Mouse (Mus musculus): ENCODE results near the gene Slc27a3. TPM values are rescaled to one million over a fixed set of nuclear protein-coding genes. Genes with fewer than 3 reads are reported as not detected.
"Not testable (repeated sequence)": the region's sequence is repeated elsewhere in the genome, so short reads cannot be mapped to it uniquely, and the experiment has no call there.

The Slc27a3 gene
- polyA plus RNA-seq, 1 experiment: 10.4 TPM

GRCm38 (mm10) chr3:90359230-90359629, 30.5 kb downstream of the Slc27a3 start:
- DNase-seq (ENCODE audit: low read depth in 1 of 2, low spot score in 2 of 2): no peak
- Histone ChIP-seq H3K27me3 (ENCODE audit: control insufficient read depth, insufficient read depth, low read length) (no peaks in the 10 kb centered on the region), H3K4me3 (ENCODE audit: extremely low read depth, insufficient read depth, insufficient read length) (no peak overlapping the region), H3K4me1 (ENCODE audit: control insufficient read depth, insufficient read depth, insufficient read length) (no peaks in the 10 kb centered on the region; the same call in 1 of the 2 replicates), H3K36me3 (ENCODE audit: control insufficient read depth, insufficient read depth, low read length) (peaks cover 22% of the 10 kb centered on the region), H3K27ac (ENCODE audit: insufficient read depth, low read length) (no peak overlapping the region)
- TF ChIP-seq CTCF (IDR thresholded peaks at IDR 0.05; ENCODE audit: extremely low read depth, insufficient read depth, insufficient read length, insufficient replicate concordance) (no peak), POLR2A (IDR thresholded peaks at IDR 0.05; ENCODE audit: low read depth, low read length) (no peak)
- 23% methylated on average over 1 of the region's 1 CpGs for WGBS

DNA sequence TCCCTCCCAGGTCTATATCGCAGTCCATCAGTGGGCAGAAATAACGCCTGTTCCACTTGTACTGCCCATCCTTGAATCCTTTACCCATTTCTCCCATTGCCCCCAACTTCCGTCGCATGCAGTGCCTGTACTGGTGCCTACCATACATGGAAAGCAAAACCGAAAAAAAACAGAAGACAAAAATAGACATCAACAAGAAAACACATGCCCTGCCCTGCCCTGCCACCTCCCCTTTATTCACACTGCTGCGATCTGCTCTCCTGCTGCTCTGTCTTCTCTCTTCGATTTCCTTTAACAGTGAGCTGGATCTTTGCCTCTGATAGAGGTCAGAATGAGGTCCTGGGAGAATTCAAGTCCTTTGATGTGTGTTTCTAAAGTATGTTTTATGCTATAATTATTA, 31.8 kb downstream of the Slc27a3 start:
- no peaks in the 10 kb centered on the region for H3K27me3 ChIP-seq (ENCODE audit: control insufficient read depth, insufficient read depth, low read length)
- H3K4me1 ChIP-seq (ENCODE audit: control insufficient read depth, insufficient read depth, insufficient read length): no peaks in the 10 kb centered on the region; the same call in 1 of the 2 replicates
- H3K27ac ChIP-seq (ENCODE audit: insufficient read depth, low read length): no peak overlapping the region
- TF ChIP-seq CTCF (IDR thresholded peaks at IDR 0.05; ENCODE audit: extremely low read depth, insufficient read depth, insufficient read length, insufficient replicate concordance) (no peak), POLR2A (IDR thresholded peaks at IDR 0.05; ENCODE audit: low read depth, low read length) (no peak)
- DNase-seq (ENCODE audit: low read depth in 1 of 2, low spot score in 2 of 2): no peak
- H3K4me3 ChIP-seq (ENCODE audit: extremely low read depth, insufficient read depth, insufficient read length): no peak overlapping the region
- WGBS: 82% methylated on average over 7 of the region's 7 CpGs
- peaks cover 29% of the 10 kb centered on the region for H3K36me3 ChIP-seq (ENCODE audit: control insufficient read depth, insufficient read depth, low read length)

- no peak overlapping the region for H3K27ac ChIP-seq (ENCODE audit: insufficient read depth, low read length)
- H3K4me1 ChIP-seq (ENCODE audit: control insufficient read depth, insufficient read depth, insufficient read length): no peaks in the 10 kb centered on the region
- no peak for TF ChIP-seq CTCF (IDR thresholded peaks at IDR 0.05; ENCODE audit: extremely low read depth, insufficient read depth, insufficient read length, insufficient replicate concordance)
- DNase-seq (ENCODE audit: low read depth in 1 of 2, low spot score in 2 of 2): no peak
- WGBS: 96% methylated on average over 4 of the region's 4 CpGs
- peaks cover 29% of the 10 kb centered on the region for H3K36me3 ChIP-seq (ENCODE audit: control insufficient read depth, insufficient read depth, low read length)
- no peaks in the 10 kb centered on the region for H3K27me3 ChIP-seq (ENCODE audit: control insufficient read depth, insufficient read depth, low read length)
- H3K4me3 ChIP-seq (ENCODE audit: extremely low read depth, insufficient read depth, insufficient read length): no peak overlapping the region
Measured at GRCm38 (mm10) chr3:90347847-90348246, 41.9 kb downstream of the Slc27a3 start.

GRCm38 (mm10) chr3:90342853-90343252, 46.9 kb downstream of the Slc27a3 start:
- not testable (repeated sequence) for H3K4me1 ChIP-seq (ENCODE audit: control insufficient read depth, insufficient read depth, insufficient read length); H3K4me3 ChIP-seq (ENCODE audit: extremely low read depth, insufficient read depth, insufficient read length); DNase-seq (ENCODE audit: low read depth in 1 of 2, low spot score in 2 of 2); H3K27me3 ChIP-seq (ENCODE audit: control insufficient read depth, insufficient read depth, low read length); H3K27ac ChIP-seq (ENCODE audit: insufficient read depth, low read length)
- 85% methylated on average over 2 of the region's 2 CpGs for WGBS
- peaks cover 15% of the 10 kb centered on the region for H3K36me3 ChIP-seq (ENCODE audit: control insufficient read depth, insufficient read depth, low read length)

GRCm38 (mm10) chr3:90340177-90340576, 49.6 kb downstream of the Slc27a3 start:
- TF ChIP-seq CTCF (IDR thresholded peaks at IDR 0.05; ENCODE audit: extremely low read depth, insufficient read depth, insufficient read length, insufficient replicate concordance) (no peak), POLR2A (IDR thresholded peaks at IDR 0.05; ENCODE audit: low read depth, low read length) (no peak)
- Histone ChIP-seq H3K36me3 (ENCODE audit: control insufficient read depth, insufficient read depth, low read length) (peaks cover 8% of the 10 kb centered on the region), H3K27me3 (ENCODE audit: control insufficient read depth, insufficient read depth, low read length) (no peaks in the 10 kb centered on the region), H3K4me1 (ENCODE audit: control insufficient read depth, insufficient read depth, insufficient read length) (no peaks in the 10 kb centered on the region), H3K4me3 (ENCODE audit: extremely low read depth, insufficient read depth, insufficient read length) (no peak overlapping the region), H3K27ac (ENCODE audit: insufficient read depth, low read length) (no peak overlapping the region)
- DNase-seq (ENCODE audit: low read depth in 1 of 2, low spot score in 2 of 2): no peak

DNA sequence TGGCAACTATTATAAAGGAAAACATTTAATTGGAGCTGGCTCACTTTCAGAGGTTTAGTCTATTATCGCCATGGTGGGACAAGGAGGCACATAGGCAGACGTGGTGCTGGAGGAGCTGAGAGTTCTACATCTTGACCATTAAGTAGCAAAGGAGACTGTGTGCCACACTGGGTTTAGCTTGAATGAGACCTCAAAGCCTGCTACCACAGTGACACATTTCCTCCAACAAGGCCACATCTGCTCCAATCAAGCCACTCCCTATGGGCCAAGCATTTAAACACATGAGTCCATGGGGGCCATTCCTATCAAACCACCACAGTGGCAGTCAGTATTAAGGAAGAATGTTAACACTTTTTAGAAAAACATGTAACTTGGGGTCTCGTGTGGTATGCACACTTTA, 51.5 kb downstream of the Slc27a3 start:
- Histone ChIP-seq H3K36me3 (ENCODE audit: control insufficient read depth, insufficient read depth, low read length) (peaks cover 8% of the 10 kb centered on the region), H3K27ac (ENCODE audit: insufficient read depth, low read length) (no peak overlapping the region), H3K4me3 (ENCODE audit: extremely low read depth, insufficient read depth, insufficient read length) (no peak overlapping the region), H3K27me3 (ENCODE audit: control insufficient read depth, insufficient read depth, low read length) (no peaks in the 10 kb centered on the region), H3K4me1 (ENCODE audit: control insufficient read depth, insufficient read depth, insufficient read length) (no peaks in the 10 kb centered on the region)
- no peak for TF ChIP-seq CTCF (IDR thresholded peaks at IDR 0.05; ENCODE audit: extremely low read depth, insufficient read depth, insufficient read length, insufficient replicate concordance)
- no peak for TF ChIP-seq POLR2A (IDR thresholded peaks at IDR 0.05; ENCODE audit: low read depth, low read length)
- 86% methylated on average over 3 of the region's 3 CpGs for WGBS
- no peak for DNase-seq (ENCODE audit: low read depth in 1 of 2, low spot score in 2 of 2)

DNA sequence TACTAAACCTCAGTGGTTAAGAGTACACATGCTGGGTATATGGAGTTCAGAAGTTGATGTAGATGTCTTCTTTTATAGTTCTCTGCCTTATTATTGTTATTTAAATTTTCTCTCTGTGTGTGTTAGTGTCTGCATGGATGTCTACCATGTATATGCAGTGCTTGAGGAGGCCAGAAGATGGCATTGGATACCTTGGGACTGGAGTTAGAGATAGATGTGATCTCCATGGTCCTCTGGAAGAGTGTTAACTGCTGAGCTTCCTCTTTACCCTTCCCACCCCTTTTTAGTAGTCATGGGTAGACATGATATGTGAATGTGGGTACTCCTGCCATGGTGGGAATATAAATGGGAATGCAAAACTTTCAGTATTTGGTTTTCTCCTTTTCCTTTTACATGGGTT, 54.2 kb downstream of the Slc27a3 start:
- Histone ChIP-seq H3K36me3 (ENCODE audit: control insufficient read depth, insufficient read depth, low read length) (no peaks in the 10 kb centered on the region), H3K27ac (ENCODE audit: insufficient read depth, low read length) (no peak overlapping the region), H3K4me3 (ENCODE audit: extremely low read depth, insufficient read depth, insufficient read length) (no peak overlapping the region), H3K27me3 (ENCODE audit: control insufficient read depth, insufficient read depth, low read length) (no peaks in the 10 kb centered on the region), H3K4me1 (ENCODE audit: control insufficient read depth, insufficient read depth, insufficient read length) (no peaks in the 10 kb centered on the region)
- DNase-seq (ENCODE audit: low read depth in 1 of 2, low spot score in 2 of 2): no peak
- no peak for TF ChIP-seq CTCF (IDR thresholded peaks at IDR 0.05; ENCODE audit: extremely low read depth, insufficient read depth, insufficient read length, insufficient replicate concordance)
- TF ChIP-seq POLR2A (IDR thresholded peaks at IDR 0.05; ENCODE audit: low read depth, low read length): no peak

Other genes starting within 250 kb of the Slc27a3 start
- gene Rps27, start 176.3 kb downstream of the Slc27a3 start, polyA plus RNA-seq (2012; rRNA removed): 1,209 and 1,253 TPM in 2 replicates
- 1.6 and 2.6 TPM in 2 replicates for gene Rab13, start 176.2 kb downstream of the Slc27a3 start, polyA plus RNA-seq (2012; rRNA removed)
- 60.3 and 66.4 TPM in 2 replicates for gene Jtb, start 158.3 kb downstream of the Slc27a3 start, polyA plus RNA-seq (2012; rRNA removed)
- 0.21 and 0.56 TPM in 2 replicates for gene Creb3l4, start 146.4 kb downstream of the Slc27a3 start, polyA plus RNA-seq (2012; rRNA removed)
- gene Slc39a1, start 141.8 kb downstream of the Slc27a3 start, polyA plus RNA-seq (2012; rRNA removed): 40.5 and 43.3 TPM in 2 replicates
- gene Crtc2, start 135.8 kb downstream of the Slc27a3 start, polyA plus RNA-seq (2012; rRNA removed): 103 and 105 TPM in 2 replicates
- gene Dennd4b, start 124.8 kb downstream of the Slc27a3 start, polyA plus RNA-seq (2012; rRNA removed): 155 and 178 TPM in 2 replicates
- 24.2 and 26.9 TPM in 2 replicates for gene Gatad2b, start 96.8 kb downstream of the Slc27a3 start, polyA plus RNA-seq (2012; rRNA removed)
- gene Ints3, start 43.7 kb upstream of the Slc27a3 start, polyA plus RNA-seq (2012; rRNA removed): 19.7 and 21.1 TPM in 2 replicates
- gene Npr1, start 75.9 kb upstream of the Slc27a3 start, polyA plus RNA-seq (2012; rRNA removed): 15.4 and 16.1 TPM in 2 replicates
- gene Ilf2, start 86.2 kb upstream of the Slc27a3 start, polyA plus RNA-seq (2012; rRNA removed): 12.3 and 12.6 TPM in 2 replicates
- gene Snapin, start 101.1 kb upstream of the Slc27a3 start, polyA plus RNA-seq (2012; rRNA removed): 12.4 and 13.2 TPM in 2 replicates
- gene Chtop, start 119.6 kb upstream of the Slc27a3 start, polyA plus RNA-seq (2012; rRNA removed): 32.9 and 34.0 TPM in 2 replicates
- gene S100a1, start 124.5 kb upstream of the Slc27a3 start, polyA plus RNA-seq (2012; rRNA removed): 15.9 and 28.8 TPM in 2 replicates
- 27.0 and 30.0 TPM in 2 replicates for gene S100a13, start 124.5 kb upstream of the Slc27a3 start, polyA plus RNA-seq (2012; rRNA removed)
- gene S100a14, start 136.9 kb upstream of the Slc27a3 start, polyA plus RNA-seq (2012; rRNA removed): 0.06 TPM in 1 of 2 replicates, not detected in the other
- gene S100a16, start 147.3 kb upstream of the Slc27a3 start, polyA plus RNA-seq (2012; rRNA removed): 15.9 and 18.7 TPM in 2 replicates
- 0.46 and 0.55 TPM in 2 replicates for gene S100a3, start 170.6 kb upstream of the Slc27a3 start, polyA plus RNA-seq (2012; rRNA removed)
- not detected in 2 replicates for gene S100a2, start 200.3 kb upstream of the Slc27a3 start, polyA plus RNA-seq (2012; rRNA removed)
- not detected in 2 replicates for gene Gm42674, start 212.0 kb upstream of the Slc27a3 start, polyA plus RNA-seq (2012; rRNA removed)
- gene S100a4, start 213.8 kb upstream of the Slc27a3 start, polyA plus RNA-seq (2012; rRNA removed): 43.5 and 68.3 TPM in 2 replicates
- gene S100a5, start 218.6 kb upstream of the Slc27a3 start, polyA plus RNA-seq (2012; rRNA removed): not detected in 2 replicates
- gene S100a6, start 222.9 kb upstream of the Slc27a3 start, polyA plus RNA-seq (2012; rRNA removed): 90.6 and 121 TPM in 2 replicates